Mouse (Mus musculus): ENCODE measurements around the gene Igfn1.

Gene Igfn1

GRCm38 (mm10) chr1:135933704-135934293 is 72.3 kb downstream of the Igfn1 start:
- no peak for DNase-seq (ENCODE audit: low spot score in 2 of 2)

GRCm38 (mm10) chr1:135929876-135930275 is 76.3 kb downstream of the Igfn1 start:
- DNase-seq (ENCODE audit: low spot score in 2 of 2) = peak in 1 of 2 experiments; percentile 18

- DNase-seq (ENCODE audit: low spot score in 2 of 2) = no peak
Observed at GRCm38 (mm10) chr1:135925848-135926247, 80.3 kb downstream of the Igfn1 start.

DNA sequence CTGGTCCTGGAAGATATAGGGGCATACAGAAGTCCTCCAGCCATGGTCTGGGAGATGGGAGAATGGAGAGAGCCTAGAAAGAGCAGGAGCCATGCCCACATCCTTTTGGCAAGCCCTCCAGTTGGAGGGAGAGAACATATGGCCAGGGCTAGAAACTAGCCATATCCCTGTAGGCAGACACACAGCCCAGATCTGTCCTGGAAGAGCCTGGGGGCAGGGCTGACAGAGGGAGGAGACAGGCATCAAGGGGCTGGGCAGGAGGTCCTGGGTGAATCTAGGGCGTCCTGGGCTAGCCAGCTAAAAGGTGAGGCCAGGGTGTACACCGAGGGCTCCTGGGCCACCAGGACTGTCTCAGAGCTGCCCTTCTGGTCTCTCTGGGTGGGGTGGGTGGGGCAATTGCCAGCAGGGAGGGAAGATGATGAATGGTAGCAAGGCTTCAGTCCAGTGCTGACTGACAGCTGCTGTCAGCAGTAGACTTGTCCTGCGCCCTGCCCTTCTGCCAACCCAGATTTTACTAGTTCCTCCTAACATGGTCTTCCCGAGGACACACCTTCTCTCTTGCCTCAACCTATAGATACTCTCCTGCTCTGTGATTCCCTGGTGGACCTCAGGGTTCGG is 81.7 kb downstream of the Igfn1 start:
- no peak for DNase-seq (ENCODE audit: low spot score in 2 of 2)

- DNase-seq (ENCODE audit: low spot score in 2 of 2) = no peak
Observed at GRCm38 (mm10) chr1:135923229-135923628, 82.9 kb downstream of the Igfn1 start.

- DNase-seq (ENCODE audit: low spot score in 2 of 2) = no peak
Observed at GRCm38 (mm10) chr1:135918644-135919407, 87.3 kb downstream of the Igfn1 start, which contains the start of gene Pkp1. Pkp1 (minus strand) TSS chr1:135919207.

- no peak for DNase-seq (ENCODE audit: low spot score in 2 of 2)
Observed at GRCm38 (mm10) chr1:135917206-135917605, 88.9 kb downstream of the Igfn1 start.

DNA sequence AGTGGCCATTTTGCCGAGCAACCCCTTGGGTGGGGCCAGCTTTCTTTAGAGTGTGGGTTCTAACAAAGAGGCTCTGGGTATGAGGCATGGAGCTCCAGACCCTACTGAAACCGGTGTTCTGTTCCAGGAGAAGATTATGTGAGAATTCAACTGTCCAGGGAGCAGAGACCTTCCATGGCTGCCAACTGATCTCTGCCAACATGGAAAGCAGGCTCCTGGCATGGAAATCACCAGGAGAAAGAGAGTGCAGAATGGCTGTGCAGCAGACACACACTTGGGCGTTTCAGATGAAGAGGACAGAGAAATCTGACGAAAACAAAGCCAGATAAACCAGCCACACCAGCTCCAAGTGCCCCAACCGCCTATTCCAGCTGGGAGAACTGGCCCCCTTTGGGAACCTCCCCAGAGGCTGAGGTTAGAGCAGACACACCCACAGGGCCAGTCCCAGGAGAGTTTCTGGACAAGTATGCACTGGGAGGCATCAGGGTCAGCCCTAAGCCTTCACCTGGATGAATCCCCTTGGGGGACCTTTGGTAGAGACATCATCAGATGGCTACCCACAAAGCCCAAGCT is 89.6 kb downstream of the Igfn1 start:
- DNase-seq (ENCODE audit: low spot score in 2 of 2) = no peak

GRCm38 (mm10) chr1:135913657-135914056 is 92.5 kb downstream of the Igfn1 start:
- DNase-seq (ENCODE audit: low spot score in 2 of 2) = no peak

- DNase-seq (ENCODE audit: low spot score in 2 of 2) = no peak
Observed at GRCm38 (mm10) chr1:135909381-135909780, 96.8 kb downstream of the Igfn1 start.

- DNase-seq (ENCODE audit: low spot score in 2 of 2) = no peak
Observed at GRCm38 (mm10) chr1:135906736-135907135, 99.4 kb downstream of the Igfn1 start.
